Mouse (Mus musculus): ENCODE results near the gene Pramef17. TPM values are rescaled to one million over a fixed set of nuclear protein-coding genes. Genes with fewer than 3 reads are reported as not detected.
"Not testable (repeated sequence)": the region's sequence is repeated elsewhere in the genome, so short reads cannot be mapped to it uniquely, and the experiment has no call there.

Pramef17 gene
- polyA plus RNA-seq (2012), result not detected in 2 replicates

DNA sequence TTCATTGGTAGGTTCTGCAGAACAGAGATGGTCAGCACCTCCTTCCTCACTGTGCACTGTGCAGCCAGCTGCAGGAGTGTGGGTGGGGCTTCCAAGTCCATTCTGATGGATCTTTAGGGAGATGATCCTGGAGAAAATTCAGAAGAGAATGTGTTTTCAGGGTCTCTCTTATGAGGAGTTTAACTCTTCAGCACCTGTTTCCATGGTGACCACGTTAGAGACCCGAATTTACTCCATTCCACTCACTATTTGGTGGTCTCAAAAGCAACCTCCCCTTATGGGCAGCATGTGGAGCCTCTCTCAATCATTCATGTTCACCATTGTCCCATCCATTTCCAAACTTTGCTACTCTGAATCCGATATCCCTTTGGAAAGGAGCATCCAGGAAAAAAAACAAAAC, at the start of gene Pramef17:
TSS of gene Pramef17 (minus strand) at position 101 of the 400 bp plus-strand sequence.
- not testable (repeated sequence) for H3K9me3 ChIP-seq (ENCODE audit: control insufficient read depth, low read length); H3K4me1 ChIP-seq (ENCODE audit: control insufficient read depth); H3K36me3 ChIP-seq (ENCODE audit: control insufficient read depth); H3K4me3 ChIP-seq (replicated peaks); H3K27me3 ChIP-seq (ENCODE audit: control insufficient read depth)

DNA sequence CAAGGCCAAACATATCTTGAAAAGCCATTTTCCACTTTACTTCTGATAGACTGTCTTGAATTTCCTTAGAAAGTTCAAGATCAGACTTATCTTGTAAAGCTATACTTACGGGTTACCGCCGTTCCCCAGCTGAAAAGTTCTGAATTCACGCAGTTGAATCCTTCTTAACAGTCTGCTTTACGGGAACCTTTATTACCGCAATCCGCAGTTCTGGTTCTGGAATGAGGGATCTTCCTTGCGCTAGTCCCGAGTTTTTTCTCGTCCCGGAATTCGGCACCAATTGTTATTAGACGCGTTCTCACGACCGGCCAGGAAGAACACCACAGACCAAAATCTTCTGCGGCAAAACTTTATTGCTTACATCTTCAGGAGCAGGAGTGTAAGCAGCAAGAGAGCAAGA, 6.0 kb downstream of the Pramef17 start:
- not testable (repeated sequence) for H3K27me3 ChIP-seq (ENCODE audit: control insufficient read depth); H3K9me3 ChIP-seq (ENCODE audit: control insufficient read depth, low read length); H3K36me3 ChIP-seq (ENCODE audit: control insufficient read depth); H3K4me1 ChIP-seq (ENCODE audit: control insufficient read depth); H3K4me3 ChIP-seq (replicated peaks)

DNA sequence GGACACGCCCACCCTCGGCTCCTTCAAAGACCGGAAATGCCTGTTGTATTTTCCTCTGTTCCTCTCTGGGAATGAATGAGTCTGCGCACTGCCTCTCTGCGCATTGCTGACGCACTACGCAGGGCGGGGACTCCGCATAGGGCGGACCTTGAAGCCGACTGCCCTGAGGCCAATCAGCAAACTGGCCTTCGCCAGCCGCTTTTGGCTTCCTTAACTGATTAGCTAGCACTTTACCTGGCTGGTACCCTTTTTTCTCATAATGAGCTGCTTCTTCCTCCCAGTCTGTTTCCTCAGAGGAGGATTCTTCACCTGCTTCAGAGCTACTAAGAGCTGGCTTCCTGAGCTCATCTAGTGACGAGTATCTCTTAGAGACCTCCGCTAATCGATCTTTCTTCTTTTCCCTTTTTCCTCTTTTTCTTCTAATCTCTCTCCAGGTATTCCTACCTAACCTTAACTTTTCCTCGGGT, 6.7 kb downstream of the Pramef17 start:
- H3K27me3 ChIP-seq (ENCODE audit: control insufficient read depth); H3K36me3 ChIP-seq (ENCODE audit: control insufficient read depth); H3K4me3 ChIP-seq (replicated peaks); H3K4me1 ChIP-seq (ENCODE audit: control insufficient read depth); H3K9me3 ChIP-seq (ENCODE audit: control insufficient read depth, low read length): not testable (repeated sequence)

DNA sequence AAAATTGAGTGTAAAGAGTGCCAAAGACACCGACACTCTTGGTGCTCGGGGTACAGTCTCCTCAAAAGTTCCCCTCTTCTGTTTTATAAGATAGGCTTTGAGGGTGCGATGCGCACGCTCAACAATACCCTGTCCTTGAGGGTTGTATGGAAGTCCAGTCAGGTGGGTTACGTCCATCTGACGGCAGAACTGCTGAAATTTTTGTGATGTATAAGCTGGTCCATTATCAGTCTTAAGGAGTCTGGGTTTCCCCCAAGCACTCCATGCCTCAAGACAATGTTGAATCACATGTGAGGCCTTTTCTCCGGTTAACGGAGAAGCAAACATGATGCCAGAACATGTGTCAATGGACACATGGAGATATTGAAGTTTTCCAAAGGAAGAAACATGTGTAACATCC, 8.4 kb downstream of the Pramef17 start:
- H3K4me3 ChIP-seq (replicated peaks); H3K9me3 ChIP-seq (ENCODE audit: control insufficient read depth, low read length); H3K36me3 ChIP-seq (ENCODE audit: control insufficient read depth); H3K27me3 ChIP-seq (ENCODE audit: control insufficient read depth); H3K4me1 ChIP-seq (ENCODE audit: control insufficient read depth): not testable (repeated sequence)

DNA sequence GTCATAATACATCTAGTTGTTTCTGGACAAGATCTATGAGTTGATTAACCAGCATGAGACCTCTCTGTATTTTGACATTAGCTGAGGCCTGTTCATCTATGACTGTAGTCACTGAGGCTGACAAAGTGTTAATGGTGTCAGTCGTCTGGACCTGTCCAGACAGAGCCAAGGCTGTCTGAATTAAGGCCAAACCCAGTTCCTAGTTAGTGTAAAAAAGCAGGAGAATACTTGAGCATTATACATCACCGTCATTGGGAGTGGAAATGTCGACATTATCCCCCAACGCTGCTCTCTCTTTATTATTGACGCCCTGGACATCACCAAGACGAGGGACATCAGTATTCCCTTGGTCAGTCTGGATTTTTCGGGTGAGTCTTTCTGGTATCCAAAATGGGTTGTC, 9.0 kb downstream of the Pramef17 start:
- H3K36me3 ChIP-seq (ENCODE audit: control insufficient read depth); H3K4me3 ChIP-seq (replicated peaks); H3K4me1 ChIP-seq (ENCODE audit: control insufficient read depth); H3K27me3 ChIP-seq (ENCODE audit: control insufficient read depth); H3K9me3 ChIP-seq (ENCODE audit: control insufficient read depth, low read length): not testable (repeated sequence)

DNA sequence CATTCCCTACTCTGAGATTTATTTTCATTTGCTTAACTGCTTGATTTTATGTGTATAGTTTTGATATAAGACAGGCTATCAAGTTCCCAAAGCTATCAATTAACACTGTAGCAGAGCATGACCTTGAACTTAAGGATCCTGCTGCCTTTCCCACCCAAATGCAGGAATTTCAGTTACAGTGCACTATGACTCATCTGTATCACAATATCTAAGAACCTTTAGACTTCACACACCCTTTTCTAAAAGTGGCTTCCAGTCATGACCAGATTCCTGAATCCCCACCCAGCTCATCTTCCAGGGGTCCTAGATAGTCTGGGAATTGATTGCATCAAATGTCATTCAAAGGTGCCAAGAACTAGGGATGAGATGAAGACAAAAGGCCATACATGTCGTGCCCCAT, 10.7 kb downstream of the Pramef17 start:
- H3K27me3 ChIP-seq (ENCODE audit: control insufficient read depth); H3K4me1 ChIP-seq (ENCODE audit: control insufficient read depth); H3K4me3 ChIP-seq (replicated peaks); H3K36me3 ChIP-seq (ENCODE audit: control insufficient read depth); H3K9me3 ChIP-seq (ENCODE audit: control insufficient read depth, low read length): not testable (repeated sequence)

DNA sequence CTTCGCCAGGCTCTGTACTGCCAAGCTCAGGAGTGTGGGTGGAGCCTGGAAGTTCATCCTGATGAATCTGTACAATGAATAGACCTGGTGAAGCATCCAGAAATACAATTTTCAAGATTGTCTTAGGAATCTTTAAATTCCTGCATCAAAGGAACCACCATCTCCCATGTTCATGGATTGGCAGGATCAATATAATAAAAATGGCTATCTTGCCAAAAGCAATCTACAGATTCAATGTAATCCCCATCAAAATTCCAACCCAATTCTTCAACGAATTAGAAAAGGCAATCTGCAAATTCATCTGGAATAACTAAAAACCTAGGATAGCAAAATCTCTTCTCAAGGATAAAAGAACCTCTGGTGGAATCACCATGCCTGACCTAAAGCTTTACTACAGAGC, 27.3 kb downstream of the Pramef17 start, which contains the start of gene Gm13101:
TSS of gene Gm13101 (minus strand) at position 101 of the 400 bp plus-strand sequence.
- not testable (repeated sequence) for H3K36me3 ChIP-seq (ENCODE audit: control insufficient read depth); H3K4me3 ChIP-seq (replicated peaks); H3K9me3 ChIP-seq (ENCODE audit: control insufficient read depth, low read length); H3K4me1 ChIP-seq (ENCODE audit: control insufficient read depth); H3K27me3 ChIP-seq (ENCODE audit: control insufficient read depth)

DNA sequence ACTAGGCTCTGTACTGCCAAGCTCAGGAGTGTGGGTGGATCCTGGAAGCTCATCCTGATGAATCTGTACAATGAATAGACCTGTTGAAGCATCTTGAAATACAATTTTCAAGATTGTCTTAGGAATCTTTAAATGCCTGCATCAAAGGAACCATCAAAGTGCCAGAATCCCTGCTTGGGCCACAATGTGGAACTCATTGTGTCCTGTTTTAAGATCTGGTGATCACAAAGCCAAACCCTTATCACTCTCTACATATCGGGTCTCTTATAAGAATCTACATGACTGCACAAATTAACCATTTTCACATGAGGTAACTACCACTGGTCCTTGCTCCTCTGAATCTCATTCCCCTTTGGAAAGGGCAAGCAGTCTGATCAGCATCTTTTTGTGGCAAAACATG, 43.3 kb downstream of the Pramef17 start, which contains the start of gene Pramef25:
TSS of gene Pramef25 (minus strand) at position 101 of the 400 bp plus-strand sequence.
- not testable (repeated sequence) for H3K36me3 ChIP-seq (ENCODE audit: control insufficient read depth); H3K9me3 ChIP-seq (ENCODE audit: control insufficient read depth, low read length); H3K27me3 ChIP-seq (ENCODE audit: control insufficient read depth); H3K4me3 ChIP-seq (replicated peaks); H3K4me1 ChIP-seq (ENCODE audit: control insufficient read depth)

Other genes starting within 250 kb of the Pramef17 start
- not detected in 2 replicates for gene Gm13023, start 205.0 kb downstream of the Pramef17 start, polyA plus RNA-seq (2012)
- gene Gm13084, start 178.3 kb downstream of the Pramef17 start, polyA plus RNA-seq (2012), result not detected in 2 replicates
- 0.05 TPM in 1 of 2 replicates, not detected in the other for gene Gm13103, start 147.9 kb downstream of the Pramef17 start, polyA plus RNA-seq (2012)
- not detected in 2 replicates for gene Pramef6, start 94.0 kb downstream of the Pramef17 start, polyA plus RNA-seq (2012)
- gene Pramef25, start 43.4 kb downstream of the Pramef17 start, polyA plus RNA-seq (2012), result not detected in 2 replicates
- not detected in 2 replicates for gene Gm13101, start 27.4 kb downstream of the Pramef17 start, polyA plus RNA-seq (2012)
- gene Pramel4, start 64.8 kb upstream of the Pramef17 start, polyA plus RNA-seq (2012), result not detected in 2 replicates
- not detected in 2 replicates for gene Gm13102, start 112.1 kb upstream of the Pramef17 start, polyA plus RNA-seq (2012)
- gene Oog3, start 168.3 kb upstream of the Pramef17 start, polyA plus RNA-seq (2012), result not detected in 2 replicates
- gene Oog2, start 196.3 kb upstream of the Pramef17 start, polyA plus RNA-seq (2012), result not detected in 2 replicates
- gene C87977, start 218.9 kb upstream of the Pramef17 start, polyA plus RNA-seq (2012), result not detected in 2 replicates